Mouse (Mus musculus) forebrain, embryonic 11.5 days (tissue): ENCODE data around the gene Sycp3. TPM values are rescaled to one million over a fixed set of nuclear protein-coding genes. Genes with fewer than 3 reads are reported as not detected.
"Not testable (repeated sequence)": the region's sequence is repeated elsewhere in the genome, so short reads cannot be mapped to it uniquely, and the experiment has no call there.

Source experiments
- ATAC-seq: fragments of 200-750 bp; cut with Nextera tagmentation; replicated peaks from 2 replicates; pipeline ENCODE4 v1.8.0; 2017; ENCODE audit warnings: moderate TSS enrichment; ENCODE audit not compliant: low FRiP score
- DNase-seq: peaks from one replicate; pipeline ENCODE4 v3.0.0-alpha.2; 2017; ENCODE audit warnings: low spot score
- H3K27ac ChIP-seq: fragments of 300-500 bp; sonication (generic); 2 replicates; pipeline ENCODE4 v1.5.1; 2014; ENCODE audit warnings: low read depth, low read length
- H3K27me3 ChIP-seq: fragments of 300-500 bp; sonication (generic); 2 replicates; pipeline ENCODE4 v1.6.1; 2014; ENCODE audit warnings: mild to moderate bottlenecking, low read length, mixed read lengths; ENCODE audit not compliant: control insufficient read depth, insufficient read depth
- H3K36me3 ChIP-seq: fragments of 300-500 bp; sonication (generic); 2 replicates; pipeline ENCODE4 v1.6.1; 2014; ENCODE audit warnings: mild to moderate bottlenecking, low read length, moderate library complexity, mixed read lengths; ENCODE audit not compliant: control insufficient read depth, insufficient read depth
- H3K4me1 ChIP-seq: fragments of 300-500 bp; sonication (generic); replicated peaks from 2 replicates; pipeline ENCODE4 v1.6.1; 2014; ENCODE audit warnings: low read length, mixed read lengths; ENCODE audit not compliant: control insufficient read depth, insufficient read depth
- H3K4me2 ChIP-seq: fragments of 300-500 bp; sonication (generic); 2 replicates; pipeline ENCODE4 v1.6.1; 2014; ENCODE audit warnings: low read depth, mild to moderate bottlenecking, low read length, moderate library complexity, mixed read lengths; ENCODE audit not compliant: severe bottlenecking
- H3K4me3 ChIP-seq: fragments of 300-500 bp; sonication (generic); 2 replicates; pipeline ENCODE4 v1.5.1; 2014; ENCODE audit warnings: low read depth, low read length
- H3K9ac ChIP-seq: fragments of 300-500 bp; sonication (generic); 2 replicates; pipeline ENCODE4 v1.6.1; 2014; ENCODE audit warnings: low read length
- H3K9me3 ChIP-seq: fragments of 300-500 bp; sonication (generic); 2 replicates; pipeline ENCODE4 v1.6.1; 2016; ENCODE audit warnings: low read length, mixed read lengths; ENCODE audit not compliant: control insufficient read depth
- WGBS: fragments of 180-500 bp; shearing (Covaris S2); extraction: QIAGEN DNeasy Blood & Tissue Kit; methylation state at CpG from one replicate; pipeline ENCODE4 v1.1.7; 2014; 5-methylcytosine and 5-hydroxymethylcytosine counted together
- polyA plus RNA-seq: library from polyadenylated mRNA; unstranded; fragments of >200 nt; fragmentation: Nextera tagmentation; extraction: Ambion mirVana; gene quantifications from 2 replicates; pipeline ENCODE4 v1.2.1, GENCODE M21; 2014

Sycp3 gene
- polyA plus RNA-seq, 1 experiment from 2014 or later = 0.37 TPM

GRCm38 (mm10) chr10:88427998-88428397, 31.4 kb upstream of the Sycp3 start:
- no peak overlapping the region for H3K4me3 ChIP-seq
- no peak for ATAC-seq
- no peaks in the 10 kb centered on the region for H3K27me3 ChIP-seq
- no peaks in the 10 kb centered on the region for H3K4me1 ChIP-seq
- WGBS = 91% methylated on average over 6 of the region's 6 CpGs
- DNase-seq = no peak
- H3K4me2 ChIP-seq = no peak overlapping the region
- H3K9ac ChIP-seq = no peak overlapping the region
- no peaks in the 10 kb centered on the region for H3K9me3 ChIP-seq
- no peak overlapping the region for H3K27ac ChIP-seq
- no peaks in the 10 kb centered on the region; the same call in 1 of the 2 replicates for H3K36me3 ChIP-seq

- Histone ChIP-seq H3K4me2 (no peak overlapping the region), H3K36me3 (no peaks in the 10 kb centered on the region; the same call in 1 of the 2 replicates), H3K27me3 (no peaks in the 10 kb centered on the region), H3K27ac (no peak overlapping the region), H3K4me1 (no peaks in the 10 kb centered on the region), H3K9me3 (no peaks in the 10 kb centered on the region), H3K4me3 (no peak overlapping the region), H3K9ac (no peak overlapping the region)
- 84% methylated on average over 6 of the region's 6 CpGs for WGBS
- ATAC-seq (no peak), DNase-seq (no peak)
Measured at GRCm38 (mm10) chr10:88441224-88441623, 18.1 kb upstream of the Sycp3 start.

- Histone ChIP-seq H3K27me3 (no peaks in the 10 kb centered on the region), H3K9me3 (no peaks in the 10 kb centered on the region), H3K4me1 (no peaks in the 10 kb centered on the region), H3K4me2 (no peak overlapping the region), H3K36me3 (no peaks in the 10 kb centered on the region), H3K9ac (no peak overlapping the region), H3K4me3 (no peak overlapping the region), H3K27ac (no peak overlapping the region)
- DNase-seq = no peak
- ATAC-seq = no peak
- 66% methylated on average over 2 of the region's 2 CpGs for WGBS
Measured at GRCm38 (mm10) chr10:88451221-88451620, 8.1 kb upstream of the Sycp3 start.

GRCm38 (mm10) chr10:88451990-88452389, 7.4 kb upstream of the Sycp3 start:
- DNase-seq (no peak), ATAC-seq (no peak)
- Histone ChIP-seq H3K4me1 (no peaks in the 10 kb centered on the region), H3K9ac (no peak overlapping the region), H3K9me3 (no peaks in the 10 kb centered on the region), H3K27ac (no peak overlapping the region), H3K4me3 (no peak overlapping the region), H3K4me2 (no peak overlapping the region), H3K27me3 (no peaks in the 10 kb centered on the region), H3K36me3 (no peaks in the 10 kb centered on the region)
- WGBS = 84% methylated on average over 6 of the region's 6 CpGs

- Histone ChIP-seq H3K4me3 (no peak overlapping the region), H3K4me1 (no peaks in the 10 kb centered on the region), H3K4me2 (no peak overlapping the region), H3K27ac (no peak overlapping the region), H3K9me3 (no peaks in the 10 kb centered on the region), H3K27me3 (no peaks in the 10 kb centered on the region), H3K9ac (no peak overlapping the region), H3K36me3 (no peaks in the 10 kb centered on the region)
- DNase-seq (no peak), ATAC-seq (no peak)
- WGBS = 59% methylated on average over 6 of the region's 6 CpGs
Measured at GRCm38 (mm10) chr10:88457816-88458215, 1.6 kb upstream of the Sycp3 start.

GRCm38 (mm10) chr10:88460122-88460820, 902 bp downstream of the Sycp3 start:
- DNase-seq (no peak), ATAC-seq (no peak; the same call in 1 of the 2 replicates)
- Histone ChIP-seq H3K4me1 (no peaks in the 10 kb centered on the region), H3K4me3 (no peak overlapping the region), H3K9ac (no peak overlapping the region), H3K27me3 (no peaks in the 10 kb centered on the region), H3K36me3 (no peaks in the 10 kb centered on the region), H3K4me2 (no peak overlapping the region), H3K27ac (no peak overlapping the region), H3K9me3 (no peaks in the 10 kb centered on the region)
- 63% methylated on average over 18 of the region's 18 CpGs for WGBS

GRCm38 (mm10) chr10:88482866-88483265, 23.5 kb downstream of the Sycp3 start:
- WGBS = 88% methylated on average over 10 of the region's 10 CpGs
- not testable (repeated sequence) for H3K4me2 ChIP-seq, DNase-seq, H3K4me3 ChIP-seq, H3K9me3 ChIP-seq, H3K27ac ChIP-seq, H3K9ac ChIP-seq, ATAC-seq, H3K27me3 ChIP-seq, H3K4me1 ChIP-seq, H3K36me3 ChIP-seq

GRCm38 (mm10) chr10:88488629-88489028, 29.3 kb downstream of the Sycp3 start:
- no peaks in the 10 kb centered on the region for H3K4me1 ChIP-seq
- 93% methylated on average over 5 of the region's 5 CpGs for WGBS
- H3K27me3 ChIP-seq = no peaks in the 10 kb centered on the region
- no peaks in the 10 kb centered on the region for H3K36me3 ChIP-seq
- H3K4me2 ChIP-seq = no peak overlapping the region
- DNase-seq (no peak), ATAC-seq (no peak)
- H3K27ac ChIP-seq = no peak overlapping the region
- no peak overlapping the region for H3K4me3 ChIP-seq
- no peak overlapping the region for H3K9ac ChIP-seq
- H3K9me3 ChIP-seq = no peaks in the 10 kb centered on the region

- no peak for ATAC-seq
- 66% methylated on average over 7 of the region's 7 CpGs for WGBS
- no peak overlapping the region for H3K27ac ChIP-seq
Measured at GRCm38 (mm10) chr10:88491632-88492031, 32.3 kb downstream of the Sycp3 start.

More at GRCm38 (mm10) chr10:88491632-88492031, 32.3 kb downstream of the Sycp3 start:
- DNase-seq = no peak
- H3K4me2 ChIP-seq = no peak overlapping the region
- H3K4me1 ChIP-seq = no peaks in the 10 kb centered on the region
- H3K4me3 ChIP-seq = no peak overlapping the region
- H3K36me3 ChIP-seq = no peaks in the 10 kb centered on the region
- H3K9ac ChIP-seq = no peak overlapping the region
- no peaks in the 10 kb centered on the region for H3K27me3 ChIP-seq
- no peaks in the 10 kb centered on the region for H3K9me3 ChIP-seq
